ENCODE assay signal across 25 mouse cellular contexts in genomic region chr1:153893746-153894145, GRCm38 (mm10). TPM values are rescaled to one million over a fixed set of nuclear protein-coding genes. Genes with fewer than 3 reads are reported as not detected.
"Had no signal": no experiment of that assay in that cellular context is flagged by ENCODE, and none has a peak within 500 bp of the region (broad histone marks: within the 10 kb centered on the region; RNA-seq: fewer than 3 reads in every experiment).

No protein-coding gene starts in this region.

- H3K36me3 ChIP-seq: neural tube, embryonic 13.5 days; neural tube, embryonic 15.5 days; stomach, embryonic 15.5 days had no signal

- H3K9me3 ChIP-seq: neural tube, embryonic 13.5 days; neural tube, embryonic 15.5 days; stomach, embryonic 15.5 days had no signal

- H3K27ac ChIP-seq: neural tube, embryonic 13.5 days; neural tube, embryonic 15.5 days; stomach, embryonic 15.5 days had no signal

- H3K27me3 ChIP-seq: neural tube, embryonic 15.5 days; stomach, embryonic 15.5 days had no signal

- H3K4me2 ChIP-seq: neural tube, embryonic 13.5 days; neural tube, embryonic 15.5 days; stomach, embryonic 15.5 days had no signal

- H3K4me3 ChIP-seq: neural tube, embryonic 13.5 days; neural tube, embryonic 15.5 days; stomach, embryonic 15.5 days had no signal

- DNase-seq: retina, postnatal 1 day; right cerebral cortex, adult 18-20 months; right cerebral cortex, postnatal 14 days; right cerebral cortex, postnatal 25 days; right cerebral cortex, postnatal 4 days; spleen, adult 18-20 months; thymus, adult 18-20 months; thymus, adult 2 months; thymus, postnatal 14 days; thymus, postnatal 25 days; thymus, postnatal 36 days; thymus, postnatal 4 days had no signal

- H3K9ac ChIP-seq: neural tube, embryonic 13.5 days; neural tube, embryonic 15.5 days; stomach, embryonic 15.5 days had no signal

RNA-seq across cellular contexts. Expression of gene Teddm1a, which starts 2.2 kb away (rescaled TPM):
- total RNA-seq: neutrophil, adult 5-6 weeks had no signal
- polyA plus RNA-seq: neural tube, embryonic 13.5 days; neural tube, embryonic 14.5 days; neural tube, embryonic 15.5 days; small intestine, adult 2 months; spleen, adult 2 months; stomach, embryonic 14.5 days; stomach, embryonic 15.5 days; stomach, embryonic 16.5 days; stomach, postnatal 0 days; testis, adult 2 months; thymus, adult 2 months; thymus, postnatal 0 days; urinary bladder, adult 2 months had no signal

RNA-seq across cellular contexts. Expression of gene Teddm1b, which starts 19.6 kb away (rescaled TPM):
- total RNA-seq: neutrophil, adult 5-6 weeks had no signal
- polyA plus RNA-seq: small intestine, adult 2 months; spleen, adult 2 months; testis, adult 2 months; urinary bladder, adult 2 months had no signal

RNA-seq across cellular contexts. Expression of gene Rgsl1, which starts 49.8 kb away (rescaled TPM):
- total RNA-seq: neutrophil, adult 5-6 weeks had no signal
- polyA plus RNA-seq: small intestine, adult 2 months; spleen, adult 2 months had no signal
